Mouse (Mus musculus) testis, adult 2 months (tissue): Measurements from ENCODE around the gene Lrit3. TPM values are rescaled to one million over a fixed set of nuclear protein-coding genes. Genes with fewer than 3 reads are reported as not detected.

Experiments used
- H3K27ac ChIP-seq: fragments of 200-500 bp; 2 replicates; pipeline ENCODE4 v1.5.1; 2012; ENCODE audit warnings: low read depth, low read length; ENCODE audit not compliant: control insufficient read depth, insufficient read depth
- H3K27me3 ChIP-seq: fragments of 200-500 bp; 2 replicates; pipeline ENCODE4 v1.6.1; 2012; ENCODE audit warnings: mild to moderate bottlenecking, low read length, moderate library complexity; ENCODE audit not compliant: control insufficient read depth, insufficient read depth
- H3K36me3 ChIP-seq: fragments of 200-500 bp; 2 replicates; pipeline ENCODE4 v1.6.1; 2012; ENCODE audit warnings: mild to moderate bottlenecking, low read length; ENCODE audit not compliant: control insufficient read depth, insufficient read depth
- H3K4me1 ChIP-seq: fragments of 200-500 bp; 2 replicates; pipeline ENCODE4 v1.6.1; 2012; ENCODE audit warnings: low read length; ENCODE audit not compliant: control insufficient read depth, insufficient read depth
- H3K4me3 ChIP-seq: fragments of 200-500 bp; 2 replicates; pipeline ENCODE4 v1.5.1; 2012; ENCODE audit warnings: low read depth, mild to moderate bottlenecking, low read length, moderate library complexity, mixed read lengths; ENCODE audit not compliant: control insufficient read depth
- CTCF ChIP-seq: fragments of 200-500 bp; IDR thresholded peaks from 2 replicates; pipeline ENCODE4 v1.5.1; 2012; ENCODE audit warnings: low read depth, mild to moderate bottlenecking, inconsistent platforms, low read length, moderate library complexity; ENCODE audit not compliant: control insufficient read depth, insufficient read depth, insufficient replicate concordance
- POLR2A ChIP-seq: fragments of 200-500 bp; IDR thresholded peaks from 2 replicates; pipeline ENCODE4 v1.6.1; 2012; ENCODE audit warnings: low read depth, mild to moderate bottlenecking, inconsistent platforms, low read length, moderate library complexity; ENCODE audit not compliant: control insufficient read depth
- polyA plus RNA-seq: library from polyadenylated mRNA; depleted of rRNA; stranded (reverse); fragments of >200 nt; gene quantifications from 2 replicates; pipeline ENCODE4 v1.2.3, GENCODE M21; 2012; rRNA removed

Gene Lrit3
- polyA plus RNA-seq, 1 experiment = not detected

GRCm38 (mm10) chr3:129738291-129739183 lies 65.3 kb downstream of the Lrit3 start:
- Histone ChIP-seq H3K27me3 (no peaks in the 10 kb centered on the region), H3K27ac (no peak overlapping the region), H3K4me3 (no peak overlapping the region), H3K4me1 (no peaks in the 10 kb centered on the region), H3K36me3 (no peaks in the 10 kb centered on the region)
- TF ChIP-seq CTCF (no peak), POLR2A (no peak)

Other genes with a start within 250 kb of the Lrit3 start
- 3.4 and 5.7 TPM in 2 replicates for gene Egf, start 48.7 kb downstream of the Lrit3 start, polyA plus RNA-seq
- 0.28 and 0.42 TPM in 2 replicates for gene Rrh, start 18.6 kb upstream of the Lrit3 start, polyA plus RNA-seq
- gene Gar1, start 27.4 kb upstream of the Lrit3 start, polyA plus RNA-seq = 43.1 and 49.6 TPM in 2 replicates
- 0.14 and 0.20 TPM in 2 replicates for gene Cfi, start 31.9 kb upstream of the Lrit3 start, polyA plus RNA-seq
- 75.4 and 94.8 TPM in 2 replicates for gene Pla2g12a, start 74.6 kb upstream of the Lrit3 start, polyA plus RNA-seq
- gene Casp6, start 97.4 kb upstream of the Lrit3 start, polyA plus RNA-seq = 15.9 and 17.9 TPM in 2 replicates
- 2.5 and 3.5 TPM in 2 replicates for gene Mcub, start 166.2 kb upstream of the Lrit3 start, polyA plus RNA-seq